Mouse (Mus musculus) gastrocnemius, postnatal 4 days (tissue): ENCODE measurements around the gene Foxb2. TPM values are rescaled to one million over a fixed set of nuclear protein-coding genes. Genes with fewer than 3 reads are reported as not detected.

Experiments used
- DNase-seq, 2 experiments: peaks; one replicate each; pipeline ENCODE4 v3.0.0; 2021 to 2022; ENCODE audit warnings: low spot score in 2 of 2, mixed read lengths in 2 of 2
- total RNA-seq, 2 experiments: library from RNA; stranded (reverse); gene quantifications; 2 replicates each; pipeline ENCODE4 v1.2.3; 2021

Gene Foxb2
- total RNA-seq, 2 experiments from 2014 or later = not detected

DNA sequence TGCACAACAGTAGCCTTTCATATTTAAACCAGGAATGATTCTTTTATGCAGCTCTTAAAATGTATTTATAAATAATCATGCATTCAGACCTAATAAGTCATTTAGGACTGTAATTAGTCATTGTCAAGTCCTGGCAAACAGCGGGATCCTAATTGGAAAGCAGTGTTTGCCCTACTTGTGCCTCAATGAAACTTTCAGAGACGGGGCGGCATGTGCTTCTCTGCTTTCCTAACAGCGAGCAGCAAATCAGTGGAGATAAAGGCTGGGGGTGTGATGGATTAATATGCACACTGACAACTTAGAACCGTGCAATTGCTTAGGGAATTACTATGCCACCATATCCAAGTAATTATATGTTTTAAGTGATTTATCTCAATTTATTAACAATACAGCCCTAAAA is 48.4 kb downstream of the Foxb2 start:
- DNase-seq = no peak

Other genes with a start within 250 kb of the Foxb2 start
- gene Vps13a, start 92.9 kb downstream of the Foxb2 start, total RNA-seq = 10 to 100 TPM; 17.4 to 17.7 TPM
- gene Prune2, start 82.3 kb upstream of the Foxb2 start, total RNA-seq = 1 to 10 TPM; 6.4 to 8.7 TPM